ENCODE assay signal across 13 mouse cellular contexts in the genomic region with DNA sequence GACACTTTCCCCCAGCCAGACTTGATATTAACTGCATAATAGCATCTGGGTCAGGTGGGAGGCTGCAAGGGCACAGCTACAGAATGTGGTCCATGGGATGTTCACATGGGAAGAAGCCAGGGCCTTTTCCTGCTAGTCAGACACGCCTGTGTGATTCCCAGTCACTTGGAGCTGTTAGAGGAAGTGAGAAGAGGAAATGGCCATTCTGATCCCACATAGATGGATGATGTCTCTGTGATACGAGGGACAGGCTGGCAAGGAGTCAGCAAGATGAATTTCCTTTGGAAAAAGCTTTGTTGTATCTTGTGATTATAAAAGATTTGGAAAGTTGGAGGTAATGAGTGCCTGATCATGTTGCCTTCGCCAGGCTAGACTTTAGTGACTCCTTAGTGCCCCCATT.
DNase-seq lines count a peak whose midpoint lies in the region; ATAC-seq lines count a peak whose summit lies in the region.
"Had no signal": no experiment of that assay in that cellular context is flagged by ENCODE, and none has a peak within 500 bp of the region (broad histone marks: within the 10 kb centered on the region; RNA-seq: fewer than 3 reads in every experiment).

No protein-coding gene starts in this region.

- no peak overlapping the region for H3K27ac ChIP-seq in kidney, embryonic 14.5 days (ENCODE audit: low read depth, low read length)

- no peak overlapping the region for H3K9ac ChIP-seq in kidney, embryonic 14.5 days (ENCODE audit: low read depth, low read length)

- WGBS in kidney, embryonic 14.5 days, result 76% methylated on average over 3 of the region's 3 CpGs

- no peak for ATAC-seq in kidney, embryonic 14.5 days (ENCODE audit: low FRiP score, low TSS enrichment)
- 0 out of 2 replicates have a peak, but pooled peaks have one; percentile 38 for ATAC-seq in megakaryocyte, adult 5-6 weeks (ENCODE audit: poor library complexity, severe bottlenecking)
- ATAC-seq: forebrain, embryonic 14.5 days; Patski had no signal

- H3K4me2 ChIP-seq in kidney, embryonic 14.5 days (replicated peaks; ENCODE audit: low read depth, low read length), result no peak overlapping the region
- H3K4me2 ChIP-seq: liver, embryonic 11.5 days had no signal

- no peaks in the 10 kb centered on the region for H3K27me3 ChIP-seq in kidney, embryonic 14.5 days (ENCODE audit: control insufficient read depth, insufficient read depth, low read length)
- H3K27me3 ChIP-seq: megakaryocyte, embryonic 14.5 days; Patski had no signal

- peaks cover 12% of the 10 kb centered on the region; the same call in 1 of the 2 replicates for H3K36me3 ChIP-seq in kidney, embryonic 14.5 days (ENCODE audit: control insufficient read depth, insufficient read depth, low read length)

- no peaks in the 10 kb centered on the region for H3K9me3 ChIP-seq in kidney, embryonic 14.5 days (ENCODE audit: control insufficient read depth, low read length)
- H3K9me3 ChIP-seq: megakaryocyte, embryonic 14.5 days had no signal

- intact Hi-C loops in left cerebral cortex, postnatal 36 days (cut with DNase I), result no loop called here

- DNase-seq in adrenal gland, adult 2 months, result peak; percentile 42
- DNase-seq in adrenal gland, adult 8-10 months, result no peak
- peak; percentile 38 for DNase-seq in kidney, adult 18-20 months
- peak; percentile 69 to 84 for DNase-seq in kidney, postnatal 25 days
- DNase-seq in left cerebral cortex, postnatal 36 days (ENCODE audit: low spot score in 2 of 2), result no peak
- no peak for DNase-seq in embryo, embryonic 10 days (ENCODE audit: low spot score)
- DNase-seq: gastrocnemius, postnatal 10 days had no signal

- no peak overlapping the region for H3K4me3 ChIP-seq in kidney, embryonic 14.5 days (ENCODE audit: low read length)
- H3K4me3 ChIP-seq: megakaryocyte, embryonic 14.5 days had no signal

- H3K4me1 ChIP-seq in kidney, embryonic 14.5 days (ENCODE audit: control insufficient read depth, insufficient read depth, low read length), result no peaks in the 10 kb centered on the region

Comparison
In these comparisons a context has a peak if more than half of its experiments do, and no peak if none do; other contexts are left out.
1. DNase-seq: peak in adrenal gland, adult 2 months (single experiment), kidney, adult 18-20 months (single experiment) and kidney, postnatal 25 days (2 of 2); none in adrenal gland, adult 8-10 months (single experiment), left cerebral cortex, postnatal 36 days (0 of 2) and embryo, embryonic 10 days (single experiment).